ENCODE assay signal across 14 mouse cellular contexts in genomic region chr12:77214565-77214909, GRCm38 (mm10).
"Had no signal": no experiment of that assay in that cellular context is flagged by ENCODE, and none has a peak within 500 bp of the region (broad histone marks: within the 10 kb centered on the region; RNA-seq: fewer than 3 reads in every experiment).

No protein-coding gene starts in this region.

- H3K9ac ChIP-seq: lung, embryonic 14.5 days; midbrain, embryonic 12.5 days; neural tube, embryonic 13.5 days had no signal

- H3K4me2 ChIP-seq: lung, embryonic 14.5 days; midbrain, embryonic 12.5 days; neural tube, embryonic 13.5 days had no signal

- H3K9me3 ChIP-seq: midbrain, embryonic 10.5 days; midbrain, embryonic 12.5 days; neural tube, embryonic 13.5 days had no signal

- H3K4me1 ChIP-seq: midbrain, embryonic 10.5 days; midbrain, embryonic 12.5 days; neural tube, embryonic 13.5 days had no signal

- DNase-seq: lung, adult 18-20 months; lung, embryonic 14.5 days; lung, postnatal 10 days; lung, postnatal 4 days; midbrain, embryonic 14.5 days; right cerebral cortex, postnatal 14 days; spleen, adult 18-20 months; thymus, adult 18-20 months; thymus, postnatal 14 days; thymus, postnatal 36 days had no signal

- H3K27me3 ChIP-seq: midbrain, embryonic 12.5 days; neural tube, embryonic 13.5 days had no signal

- H3K27ac ChIP-seq: midbrain, embryonic 10.5 days; midbrain, embryonic 12.5 days; neural tube, embryonic 13.5 days had no signal

- H3K36me3 ChIP-seq: midbrain, embryonic 10.5 days; midbrain, embryonic 12.5 days; neural tube, embryonic 13.5 days had no signal

- H3K4me3 ChIP-seq: midbrain, embryonic 10.5 days; midbrain, embryonic 12.5 days; myocyte; neural tube, embryonic 13.5 days had no signal
